Mouse (Mus musculus): ENCODE results near the gene Cpne5. TPM values are rescaled to one million over a fixed set of nuclear protein-coding genes. Genes with fewer than 3 reads are reported as not detected.
A peak's percentile ranks its signal among the peaks of the same experiment; 100 is the strongest.
"Not testable (repeated sequence)": the region's sequence is repeated elsewhere in the genome, so short reads cannot be mapped to it uniquely, and the experiment has no call there.

The Cpne5 gene
- total RNA-seq, 1 experiment from 2014 or later = 0.52 TPM

- no peak for DNase-seq
These were observed 19.1 kb upstream of the Cpne5 start for GRCm38 (mm10) chr17:29257001-29257511.

- DNase-seq = no peak
These were observed 18.5 kb upstream of the Cpne5 start for GRCm38 (mm10) chr17:29256507-29256906.

- peak; percentile 62 for DNase-seq
These were observed 16.8 kb upstream of the Cpne5 start for GRCm38 (mm10) chr17:29254784-29255183.

- no peak for DNase-seq
These were observed 15.7 kb upstream of the Cpne5 start for GRCm38 (mm10) chr17:29253684-29254083.

GRCm38 (mm10) chr17:29253236-29253635 is 15.3 kb upstream of the Cpne5 start:
- no peak for DNase-seq

- DNase-seq = peak; percentile 95
These were observed 13.8 kb upstream of the Cpne5 start for GRCm38 (mm10) chr17:29251608-29252390.

- DNase-seq = not testable (repeated sequence)
These were observed 13.0 kb upstream of the Cpne5 start for GRCm38 (mm10) chr17:29251006-29251405.

GRCm38 (mm10) chr17:29249512-29249911 is 11.5 kb upstream of the Cpne5 start:
- DNase-seq = peak; percentile 92

GRCm38 (mm10) chr17:29247881-29248280 is 9.9 kb upstream of the Cpne5 start:
- DNase-seq = no peak

- peak; percentile 58 for DNase-seq
These were observed 8.6 kb upstream of the Cpne5 start for GRCm38 (mm10) chr17:29246602-29247001.

GRCm38 (mm10) chr17:29245725-29246124 is 7.8 kb upstream of the Cpne5 start:
- DNase-seq = no peak

GRCm38 (mm10) chr17:29244912-29245311 is 6.9 kb upstream of the Cpne5 start:
- DNase-seq = no peak

- DNase-seq = no peak
These were observed 516 bp upstream of the Cpne5 start for GRCm38 (mm10) chr17:29238421-29238945.

- DNase-seq = no peak
These were observed 648 bp downstream of the Cpne5 start for GRCm38 (mm10) chr17:29237267-29237771.

- DNase-seq = no peak
These were observed 1.9 kb downstream of the Cpne5 start for GRCm38 (mm10) chr17:29236111-29236510.

GRCm38 (mm10) chr17:29231109-29231508 is 6.9 kb downstream of the Cpne5 start:
- no peak for DNase-seq

- no peak for DNase-seq
These were observed 17.3 kb downstream of the Cpne5 start for GRCm38 (mm10) chr17:29220631-29221030.

GRCm38 (mm10) chr17:29218017-29218416 is 19.9 kb downstream of the Cpne5 start:
- no peak for DNase-seq

- DNase-seq = no peak
These were observed 21.9 kb downstream of the Cpne5 start for GRCm38 (mm10) chr17:29216078-29216477.

GRCm38 (mm10) chr17:29214655-29215054 is 23.3 kb downstream of the Cpne5 start:
- DNase-seq = no peak

- DNase-seq = no peak
These were observed 23.8 kb downstream of the Cpne5 start for GRCm38 (mm10) chr17:29214193-29214456.

- DNase-seq = no peak
These were observed 24.4 kb downstream of the Cpne5 start for GRCm38 (mm10) chr17:29213381-29214192.

- DNase-seq = no peak
These were observed 26.1 kb downstream of the Cpne5 start for GRCm38 (mm10) chr17:29211836-29212235.

Data from adrenal gland, postnatal 14 days (tissue).